Mouse (Mus musculus): Measurements from ENCODE around the gene Mrm3.

Gene Mrm3

GRCm38 (mm10) chr11:76288645-76289044 is 45.1 kb downstream of the Mrm3 start:
- DNase-seq (ENCODE audit: low spot score), result no peak

DNA sequence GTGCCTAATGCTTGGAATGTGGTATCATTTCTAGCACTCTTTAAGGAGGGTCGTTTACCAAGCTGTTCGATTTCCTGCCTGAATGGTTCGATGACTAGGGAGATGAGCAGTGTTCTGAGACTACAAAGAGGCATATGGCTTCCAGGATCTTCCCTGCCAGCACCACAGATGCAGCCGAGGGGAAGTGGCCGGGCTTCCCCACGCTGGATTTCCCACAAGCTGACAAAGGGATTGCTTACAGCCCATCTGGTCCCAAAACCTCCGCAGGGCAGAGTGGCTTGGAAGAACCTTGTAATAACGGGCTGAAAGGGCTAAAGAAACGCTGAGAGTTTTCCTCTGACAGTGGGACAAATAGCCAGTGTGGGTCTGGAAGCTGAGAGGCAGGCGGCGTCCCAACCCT is 46.9 kb downstream of the Mrm3 start:
- DNase-seq (ENCODE audit: low spot score), result no peak

DNA sequence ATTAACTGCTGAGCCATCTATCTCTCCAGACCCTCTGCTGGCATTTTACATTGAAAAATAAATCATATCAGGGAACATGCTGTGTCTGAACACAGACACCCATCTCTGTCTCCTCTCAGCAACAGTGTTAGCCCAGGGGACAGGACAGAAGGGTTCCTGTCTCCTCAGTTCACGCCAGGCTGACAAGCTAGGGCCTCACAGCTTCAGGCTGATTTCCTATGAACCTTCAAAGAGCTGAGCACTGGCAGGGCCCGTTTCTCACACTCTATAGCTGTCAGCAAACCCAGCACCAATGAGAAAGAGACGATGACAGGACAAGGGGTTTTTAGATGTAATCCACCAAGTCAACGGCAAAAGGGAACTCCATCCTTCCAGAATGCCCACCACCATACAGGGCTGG is 48.4 kb downstream of the Mrm3 start:
- no peak for DNase-seq (ENCODE audit: low spot score)

DNA sequence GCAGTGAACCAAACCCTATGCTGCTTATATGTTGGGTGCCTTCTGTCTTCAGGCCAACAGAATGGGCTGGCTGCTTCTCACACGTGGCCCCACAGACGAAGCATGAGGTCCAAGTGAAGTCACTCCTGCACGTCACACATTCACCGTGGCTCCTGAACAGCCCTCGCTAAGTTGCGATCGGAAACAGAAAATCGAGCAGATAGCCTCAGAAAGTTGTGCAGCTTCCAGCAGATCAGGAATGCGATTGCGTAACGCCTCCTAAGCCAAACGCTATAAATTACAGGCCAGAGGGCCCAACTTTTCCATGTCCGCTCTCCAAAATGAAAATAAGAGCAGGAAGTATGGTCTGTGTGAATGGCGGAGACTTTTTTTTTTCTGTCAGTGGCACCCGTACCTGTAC is 48.9 kb downstream of the Mrm3 start:
- DNase-seq (ENCODE audit: low spot score), result peak; percentile 64

DNA sequence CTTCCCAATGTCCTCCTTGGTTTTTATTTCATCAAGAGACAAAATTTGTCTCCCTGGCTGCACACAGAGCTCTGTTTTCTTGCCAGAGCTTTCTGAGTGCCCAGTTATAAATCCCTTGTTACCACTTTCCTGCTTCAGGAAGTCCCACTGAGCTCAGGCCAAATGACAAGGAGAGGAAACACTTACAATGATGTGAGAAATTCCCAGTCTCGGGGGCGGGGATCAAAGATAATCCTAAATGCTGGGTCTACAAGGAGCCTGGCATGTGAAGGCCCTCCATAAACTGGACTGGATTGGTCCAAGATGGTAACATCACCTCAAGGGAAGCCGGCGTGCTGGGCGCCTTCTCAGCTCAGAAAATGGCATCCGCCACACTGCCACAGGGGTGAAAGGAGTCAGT is 49.3 kb downstream of the Mrm3 start:
- peak; percentile 45 for DNase-seq (ENCODE audit: low spot score)

GRCm38 (mm10) chr11:76294078-76294477 is 50.6 kb downstream of the Mrm3 start:
- no peak for DNase-seq (ENCODE audit: low spot score)

DNA sequence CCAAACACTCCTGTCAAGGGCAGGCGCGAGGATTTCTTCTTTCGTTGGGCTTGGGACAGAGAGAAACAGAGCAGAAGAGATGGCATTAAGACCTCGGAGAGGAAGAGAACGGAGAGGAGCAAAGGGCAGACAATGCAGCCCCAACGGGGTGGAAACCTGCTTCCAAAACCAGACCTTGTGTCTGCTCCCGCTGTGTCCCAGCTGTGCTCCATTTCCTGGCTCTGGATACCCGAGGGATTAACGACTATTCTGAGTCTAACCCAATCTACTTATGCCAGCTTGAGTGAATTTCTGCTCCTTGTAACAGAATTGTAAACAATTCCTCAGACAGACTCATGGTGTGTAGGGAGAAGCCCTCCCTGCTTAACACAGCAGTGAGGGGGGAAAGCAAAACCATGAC is 51.3 kb downstream of the Mrm3 start:
- no peak for DNase-seq (ENCODE audit: low spot score)

DNA sequence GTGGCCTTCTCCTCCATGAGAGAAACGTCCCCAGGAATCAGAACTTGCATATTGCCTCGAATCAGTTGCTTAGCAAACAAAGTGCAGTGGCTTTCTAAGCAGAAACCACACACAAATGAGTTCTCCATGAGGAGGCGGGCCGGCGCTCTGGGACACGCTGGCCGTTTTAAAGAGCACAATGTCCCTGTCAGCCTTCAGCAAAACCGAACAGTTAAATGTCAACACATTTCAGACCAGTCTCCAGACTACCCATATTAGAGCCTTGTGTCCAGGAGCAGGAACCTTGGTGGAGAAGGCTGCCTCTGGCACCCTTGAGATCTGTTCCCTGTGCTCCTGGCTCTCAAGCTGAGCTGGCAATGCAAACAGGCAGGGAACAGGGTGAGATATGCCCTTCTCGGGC is 53.7 kb downstream of the Mrm3 start:
- no peak for DNase-seq (ENCODE audit: low spot score)

DNA sequence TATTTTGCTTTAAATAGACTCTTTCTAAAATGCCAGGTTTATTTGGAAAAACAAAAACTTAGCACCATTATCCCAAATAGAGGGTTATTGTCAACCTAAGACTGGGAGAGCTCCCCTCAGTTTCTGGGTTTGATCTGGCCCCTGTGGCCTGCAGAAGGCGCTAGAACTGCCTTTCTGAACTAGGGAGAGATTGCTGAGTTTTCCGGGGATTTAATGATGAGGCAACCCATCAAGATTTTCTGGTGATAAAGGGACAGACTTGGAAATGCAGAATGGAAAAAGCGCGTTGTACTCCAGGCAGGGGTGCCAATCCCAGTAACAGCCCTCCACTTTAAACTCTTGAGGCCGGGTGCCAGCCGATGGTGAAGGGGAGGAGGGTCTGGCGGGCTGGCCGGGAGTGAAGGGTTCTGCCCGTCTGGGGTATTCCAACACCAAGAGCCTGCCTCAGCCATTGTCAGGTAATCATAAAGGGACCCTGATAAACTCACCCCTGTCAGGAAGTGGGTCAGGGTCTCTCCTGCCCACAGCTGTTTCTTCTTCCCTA is 55.0 kb downstream of the Mrm3 start:
- no peak for DNase-seq (ENCODE audit: low spot score)
